Mouse (Mus musculus) WW6 (cell line): Measurements from ENCODE around the gene Hist1h2af.

ENCODE experiments used
- DNase-seq: peaks from one replicate; pipeline ENCODE4 v3.0.0-alpha.2; 2013; ENCODE audit warnings: low read depth, low spot score

Hist1h2af gene

GRCm38 (mm10) chr13:23576906-23577639 is 43.4 kb downstream of the Hist1h2af start:
- DNase-seq, result no peak

GRCm38 (mm10) chr13:23577835-23578234 is 44.1 kb downstream of the Hist1h2af start:
- DNase-seq, result no peak

GRCm38 (mm10) chr13:23581408-23582218 is 47.9 kb downstream of the Hist1h2af start, which contains the start of gene Hist1h4d:
Gene Hist1h4d, plus strand, starts transcription at chr13:23581598.
- DNase-seq, result no peak

DNA sequence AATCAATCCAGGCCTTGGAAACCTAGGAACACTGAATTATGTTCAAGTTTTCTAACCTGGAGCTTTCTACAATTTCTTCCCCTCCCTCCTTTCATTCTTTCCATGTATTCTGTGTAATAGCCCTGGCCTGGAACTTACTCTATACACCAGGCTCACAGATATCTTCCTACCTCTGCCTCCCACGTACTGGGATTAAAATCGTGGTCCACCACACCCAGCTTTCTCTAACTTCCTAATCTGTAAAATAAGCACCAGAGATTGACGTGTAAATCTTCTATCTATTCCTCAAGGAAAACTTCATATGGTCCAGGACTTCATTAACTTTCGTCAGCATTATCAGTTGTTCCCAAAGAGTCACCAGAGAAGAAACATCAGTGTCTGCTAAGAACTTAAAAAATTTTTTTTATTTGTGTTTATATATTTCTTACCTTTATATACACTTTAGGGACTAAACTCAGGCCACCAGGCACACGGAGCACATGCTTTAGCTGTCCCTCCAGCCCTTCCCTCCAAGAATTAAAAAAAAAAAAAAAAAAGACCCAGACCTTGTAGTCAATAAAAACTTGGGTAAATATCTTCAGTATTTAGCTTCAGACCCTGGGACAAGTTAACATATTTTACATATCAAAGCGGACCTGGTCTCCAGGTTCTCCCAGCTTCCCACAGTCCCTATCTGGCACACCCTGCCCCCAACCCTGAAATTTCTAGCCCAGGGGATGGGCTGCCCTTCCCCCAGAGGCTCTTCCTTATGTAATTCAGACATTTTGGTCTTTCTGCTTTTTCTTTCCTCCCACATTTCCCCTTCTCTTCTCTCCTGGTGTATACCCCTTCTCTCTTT is 48.7 kb downstream of the Hist1h2af start:
- no peak for DNase-seq

DNA sequence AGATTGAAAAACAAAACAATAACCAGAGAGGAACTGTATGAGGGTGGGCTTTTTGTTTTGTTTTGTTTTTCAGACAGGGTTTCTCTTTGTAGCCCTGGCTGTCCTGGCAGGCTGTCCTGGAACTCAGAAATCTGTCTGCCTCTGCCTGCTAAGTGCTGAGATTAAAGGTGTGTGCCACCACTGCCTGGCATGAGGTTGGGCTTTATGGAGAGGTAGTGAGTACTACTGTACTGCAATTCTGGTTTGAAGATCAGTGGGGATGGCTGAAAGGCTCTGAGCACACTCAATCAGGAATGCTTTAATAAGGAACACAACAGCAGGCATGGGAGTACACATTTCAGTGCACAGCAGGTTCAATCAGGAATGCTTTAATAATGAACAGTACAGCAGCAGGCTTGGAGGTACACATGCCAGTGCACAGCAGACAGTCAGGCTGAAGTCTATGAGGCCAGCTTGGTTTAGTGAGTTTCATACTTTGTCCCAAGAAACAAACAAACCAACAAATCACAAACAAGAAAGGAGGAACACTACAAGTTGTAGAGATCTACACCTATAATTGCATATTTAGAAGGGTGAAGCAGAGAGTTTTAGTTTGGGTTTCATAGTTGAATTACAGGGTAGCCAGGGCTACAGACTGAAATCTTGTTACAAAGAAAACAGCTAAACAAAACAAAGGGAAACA is 49.8 kb downstream of the Hist1h2af start:
- DNase-seq, result no peak
